Mouse (Mus musculus): ENCODE measurements around the gene Gabrb3.
A peak's percentile ranks its signal among the peaks of the same experiment; 100 is the strongest.
"Not testable (repeated sequence)": the region's sequence is repeated elsewhere in the genome, so short reads cannot be mapped to it uniquely, and the experiment has no call there.

Gabrb3 gene

DNA sequence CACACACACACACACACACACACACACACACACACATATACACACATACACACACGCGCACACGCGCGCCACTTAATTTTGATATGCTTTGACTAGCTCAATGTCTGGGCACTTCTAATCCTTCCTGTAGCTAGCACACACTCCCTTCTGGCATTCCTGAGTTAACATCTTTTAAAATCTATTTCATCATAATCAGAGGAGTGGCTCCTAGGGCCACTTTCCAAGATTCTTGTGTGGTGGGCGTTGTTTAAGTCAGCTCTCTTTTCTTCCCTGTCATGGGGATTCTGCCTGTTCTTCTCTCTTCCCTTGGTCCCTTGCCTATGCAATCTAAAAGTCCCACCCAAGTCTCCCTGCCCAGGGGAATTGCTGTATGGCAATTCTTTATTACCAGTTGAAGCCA lies 286.6 kb downstream of the Gabrb3 start:
- no peak for DNase-seq (ENCODE audit: low spot score in 2 of 2)

- DNase-seq (ENCODE audit: low spot score in 2 of 2): no peak
These were observed 287.7 kb downstream of the Gabrb3 start for GRCm38 (mm10) chr7:57706976-57707740.

DNA sequence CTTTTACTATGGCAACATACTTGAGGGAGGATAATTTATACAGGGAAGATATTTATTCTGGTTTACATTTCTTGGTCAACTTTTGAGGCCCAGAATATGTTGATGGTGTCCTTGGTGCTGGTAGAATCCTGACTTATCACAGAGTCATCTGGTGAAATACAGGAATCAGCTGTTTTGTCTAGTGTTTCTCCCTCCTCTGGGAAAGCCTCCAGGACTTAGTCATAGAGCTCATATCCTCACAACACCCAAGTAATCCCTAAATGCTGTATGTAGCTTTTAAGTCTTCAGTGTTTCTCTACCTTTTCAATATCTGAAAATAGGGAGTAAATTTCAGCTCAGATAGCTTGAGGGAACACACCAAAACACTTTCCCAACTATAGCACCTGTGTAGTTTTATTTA lies 292.2 kb downstream of the Gabrb3 start:
- no peak for DNase-seq (ENCODE audit: low spot score in 2 of 2)

GRCm38 (mm10) chr7:57746836-57747235 lies 327.3 kb downstream of the Gabrb3 start:
- DNase-seq (ENCODE audit: low spot score in 2 of 2): no peak

DNA sequence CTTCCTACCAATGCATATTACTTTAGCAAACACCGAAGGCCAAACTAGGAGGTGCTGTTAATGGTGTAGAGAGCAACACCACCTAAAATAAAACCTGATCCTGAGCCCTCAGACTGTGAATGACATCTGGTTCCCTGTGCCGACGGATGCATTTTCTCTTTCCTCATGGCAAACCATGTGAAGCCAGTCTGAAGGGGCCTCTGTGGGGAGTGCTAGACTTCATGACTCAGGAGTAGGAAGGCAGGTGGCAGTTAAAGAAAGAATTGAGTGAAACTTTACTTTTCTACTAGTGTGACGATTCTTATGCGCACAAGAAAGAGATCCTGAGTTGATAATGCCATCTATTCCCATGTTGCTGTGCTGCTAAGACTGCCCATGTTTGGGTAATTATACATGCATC lies 341.0 kb downstream of the Gabrb3 start:
- DNase-seq (ENCODE audit: low spot score in 2 of 2): no peak

DNA sequence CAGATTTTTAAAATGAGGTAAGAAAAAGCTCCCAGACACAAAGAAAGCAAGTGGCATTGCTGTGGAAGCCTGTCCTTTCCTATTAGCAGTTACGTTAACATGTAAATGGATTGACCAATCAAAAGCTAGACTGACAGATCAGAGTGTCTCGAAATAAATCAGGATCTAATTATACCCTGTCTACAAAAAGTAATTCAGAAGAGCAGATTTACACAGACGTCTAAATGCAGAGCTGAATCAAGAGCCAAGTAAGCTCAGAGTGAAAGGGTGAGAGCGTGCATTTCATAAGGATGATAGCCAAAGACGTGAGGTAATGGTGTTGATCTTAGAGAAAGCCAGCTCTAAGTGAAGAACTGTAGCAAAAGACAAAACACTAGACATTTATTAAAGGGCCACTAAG lies 359.3 kb downstream of the Gabrb3 start:
- DNase-seq (ENCODE audit: low spot score in 2 of 2): no peak

- DNase-seq (ENCODE audit: low spot score in 2 of 2): not testable (repeated sequence)
These were observed 366.6 kb downstream of the Gabrb3 start for GRCm38 (mm10) chr7:57786102-57786501.

- DNase-seq (ENCODE audit: low spot score in 2 of 2): no peak
These were observed 368.0 kb downstream of the Gabrb3 start for GRCm38 (mm10) chr7:57787520-57787919.

GRCm38 (mm10) chr7:57803266-57803665 lies 383.8 kb downstream of the Gabrb3 start:
- no peak for DNase-seq (ENCODE audit: low spot score in 2 of 2)

DNA sequence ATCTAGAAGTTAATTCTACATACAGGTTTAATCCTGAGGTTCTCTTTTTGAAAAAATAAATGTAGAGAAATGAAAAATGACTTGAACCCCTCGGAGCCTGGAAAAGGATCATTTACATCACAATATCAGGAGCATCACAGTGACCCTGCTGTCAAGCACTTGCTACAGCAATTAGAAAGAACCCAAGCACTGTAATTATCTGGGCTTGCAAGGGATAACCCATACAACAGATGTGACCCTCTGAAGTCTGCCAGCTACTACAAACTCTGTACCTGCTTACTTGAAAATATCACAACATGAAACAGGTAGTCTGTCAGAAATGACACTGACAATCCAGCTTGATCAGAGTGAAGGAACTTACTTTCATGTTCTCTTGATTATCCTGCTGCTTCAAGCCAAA lies 394.2 kb downstream of the Gabrb3 start:
- no peak for DNase-seq (ENCODE audit: low spot score in 2 of 2)

DNA sequence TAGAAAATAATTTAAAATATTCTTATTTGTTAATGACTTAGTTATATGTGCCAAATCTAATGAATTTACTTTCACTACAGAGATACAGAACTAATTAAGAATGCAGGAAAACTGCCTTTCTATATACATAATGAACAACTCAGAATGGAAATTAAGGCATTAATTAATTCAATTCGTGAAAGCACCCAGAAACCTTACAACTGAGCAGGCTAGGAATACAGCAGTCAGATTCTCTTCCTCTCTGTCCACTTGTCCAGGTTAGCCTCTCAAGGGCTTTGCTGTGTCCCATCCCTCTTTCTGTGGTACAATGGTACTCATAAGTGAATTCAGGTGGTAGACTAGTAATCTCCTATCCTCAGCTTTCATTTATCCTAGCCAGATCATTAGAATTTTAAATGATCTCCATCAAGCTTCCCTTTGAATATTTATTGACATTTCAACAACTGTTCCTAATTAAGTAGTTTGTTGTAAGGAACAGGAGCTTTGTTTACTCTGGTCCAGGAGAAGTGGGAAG lies 422.9 kb downstream of the Gabrb3 start:
- no peak for DNase-seq (ENCODE audit: low spot score in 2 of 2)

DNA sequence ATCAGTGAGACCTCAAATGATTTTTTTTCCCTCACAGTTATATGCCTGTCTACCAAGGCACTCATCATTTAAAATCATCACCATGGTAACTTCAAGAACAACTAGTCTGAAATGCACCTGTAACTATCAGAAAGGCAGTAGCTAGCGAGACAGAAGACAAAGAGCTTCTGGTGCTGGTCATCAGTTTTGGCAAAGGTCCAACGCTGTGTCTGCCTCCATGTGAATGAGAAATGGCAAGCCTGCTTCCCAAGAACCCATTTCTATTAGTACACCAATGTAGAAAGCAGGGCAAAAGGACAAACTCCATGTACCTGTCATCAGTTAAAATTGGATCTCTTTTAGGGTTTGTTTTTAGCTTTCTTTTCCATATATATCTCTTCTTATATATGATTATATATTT lies 448.5 kb downstream of the Gabrb3 start:
- peak in 1 of 2 experiments; percentile 12 for DNase-seq (ENCODE audit: low spot score in 2 of 2)

Data from cerebellum, postnatal 4 days (tissue).